Mouse (Mus musculus): ENCODE results near the gene Ralgds. TPM values are rescaled to one million over a fixed set of nuclear protein-coding genes. Genes with fewer than 3 reads are reported as not detected.
A peak's percentile ranks its signal among the peaks of the same experiment; 100 is the strongest.

Gene Ralgds
- total and polyA plus RNA-seq, 3 experiments: 4.1 to 11.4 (median 6.6) TPM

- H3K9ac ChIP-seq (ENCODE audit: insufficient read depth, low read depth): no peak overlapping the region
- dilution Hi-C loops (cut with MboI; ENCODE audit: extremely low pct_ligation_motif_present, extremely low pct_unique_long_range_greater_than_20kb, low sequenced_read_pairs) (no loop called here), in situ Hi-C loops (cut with MboI; ENCODE audit: low pct_ligation_motif_present, low pct_unique_long_range_greater_than_20kb, low sequenced_read_pairs) (no loop called here)
- no peaks in the 10 kb centered on the region for H3K9me3 ChIP-seq (replicated peaks; ENCODE audit: low read length)
- H3K4me2 ChIP-seq (ENCODE audit: insufficient read depth, low read depth, poor library complexity, severe bottlenecking): no peak overlapping the region
- H3K36me3 ChIP-seq (replicated peaks in 1 of 2; ENCODE audit: control insufficient read depth in 1 of 2, insufficient read depth in 1 of 2, low read length in 1 of 2): peaks cover 58 to 89% of the 10 kb centered on the region in 2 experiments
- H3K79me2 ChIP-seq (replicated peaks; ENCODE audit: control insufficient read depth, extremely low read depth, insufficient read depth, poor library complexity, severe bottlenecking): no peaks in the 10 kb centered on the region
- H3K27me3 ChIP-seq (replicated peaks): no peaks in the 10 kb centered on the region
- H3K27ac ChIP-seq (ENCODE audit: insufficient read depth, low read depth): no peak overlapping the region
- peaks cover 0 to 8% of the 10 kb centered on the region in 2 experiments; a peak in 2 of 4 replicates for H3K4me1 ChIP-seq (ENCODE audit: control insufficient read depth in 1 of 2, insufficient read depth in 2 of 2)
- no peak overlapping the region for H3K4me3 ChIP-seq (replicated peaks in 1 of 3; ENCODE audit: low read depth in 2 of 3, low read length in 2 of 3, poor library complexity in 1 of 3)
- DNase-seq (ENCODE audit: extremely low read depth): no peak
- TF ChIP-seq IRF4 (IDR thresholded peaks at IDR 0.05; ENCODE audit: low read depth, low read length) (no peak), ZC3H11A (IDR thresholded peaks at IDR 0.05; ENCODE audit: low read depth, low read length) (no peak), USF1 (IDR thresholded peaks at IDR 0.05; ENCODE audit: low read depth, low read length) (no peak), SMC3 (IDR thresholded peaks at IDR 0.05; ENCODE audit: low read depth, low read length) (no peak), BHLHE40 (IDR thresholded peaks at IDR 0.05; ENCODE audit: low read depth, low read length) (no peak), RAD21 (IDR thresholded peaks at IDR 0.05; ENCODE audit: low read depth, low read length) (no peak), MAX (IDR thresholded peaks at IDR 0.05; ENCODE audit: low read length) (no peak), ZMIZ1 (IDR thresholded peaks at IDR 0.05; ENCODE audit: low read depth, low read length) (no peak), EP300 (IDR thresholded peaks at IDR 0.05; ENCODE audit: low read length) (no peak), JUN (IDR thresholded peaks at IDR 0.05; ENCODE audit: insufficient read depth, low read depth, low read length) (no peak), PAX5 (IDR thresholded peaks at IDR 0.05; ENCODE audit: low read length) (no peak), USF2 (conservative IDR thresholded peaks at IDR 0.05; ENCODE audit: low read depth, low read length) (no peak), ETS1 (conservative IDR thresholded peaks at IDR 0.05; ENCODE audit: low read depth, low read length) (no peak)
Measured at GRCm38 (mm10) chr2:28576815-28577214, 63.9 kb downstream of the Ralgds start.

GRCm38 (mm10) chr2:28578003-28578402 lies 65.1 kb downstream of the Ralgds start:
- Histone ChIP-seq H3K9ac (ENCODE audit: insufficient read depth, low read depth) (no peak overlapping the region), H3K36me3 (replicated peaks in 1 of 2; ENCODE audit: control insufficient read depth in 1 of 2, insufficient read depth in 1 of 2, low read length in 1 of 2) (peaks cover 47 to 77% of the 10 kb centered on the region in 2 experiments), H3K27me3 (replicated peaks) (no peaks in the 10 kb centered on the region), H3K9me3 (replicated peaks; ENCODE audit: low read length) (no peaks in the 10 kb centered on the region), H3K27ac (ENCODE audit: insufficient read depth, low read depth) (no peak overlapping the region), H3K4me1 (ENCODE audit: control insufficient read depth in 1 of 2, insufficient read depth in 2 of 2) (peaks cover 0 to 10% of the 10 kb centered on the region in 2 experiments; a peak in 2 of 4 replicates), H3K79me2 (replicated peaks; ENCODE audit: control insufficient read depth, extremely low read depth, insufficient read depth, poor library complexity, severe bottlenecking) (no peaks in the 10 kb centered on the region), H3K4me2 (ENCODE audit: insufficient read depth, low read depth, poor library complexity, severe bottlenecking) (no peak overlapping the region), H3K4me3 (replicated peaks in 1 of 3; ENCODE audit: low read depth in 2 of 3, low read length in 2 of 3, poor library complexity in 1 of 3) (no peak overlapping the region)
- in situ Hi-C loops (cut with MboI; ENCODE audit: low pct_ligation_motif_present, low pct_unique_long_range_greater_than_20kb, low sequenced_read_pairs) (no loop called here), dilution Hi-C loops (cut with MboI; ENCODE audit: extremely low pct_ligation_motif_present, extremely low pct_unique_long_range_greater_than_20kb, low sequenced_read_pairs) (no loop called here)
- peak; percentile 39 for DNase-seq (ENCODE audit: extremely low read depth)
- TF ChIP-seq CTCF (conservative IDR thresholded peaks at IDR 0.05 in 1 of 2, IDR thresholded peaks at IDR 0.05 in 1 of 2; ENCODE audit: low read depth in 2 of 2, low read length in 2 of 2) (peak; percentile 40 to 59), MYC (IDR thresholded peaks at IDR 0.05; ENCODE audit: low read depth, low read length) (no peak)

Measured in CH12.LX (cell line).